In the genomic region with DNA sequence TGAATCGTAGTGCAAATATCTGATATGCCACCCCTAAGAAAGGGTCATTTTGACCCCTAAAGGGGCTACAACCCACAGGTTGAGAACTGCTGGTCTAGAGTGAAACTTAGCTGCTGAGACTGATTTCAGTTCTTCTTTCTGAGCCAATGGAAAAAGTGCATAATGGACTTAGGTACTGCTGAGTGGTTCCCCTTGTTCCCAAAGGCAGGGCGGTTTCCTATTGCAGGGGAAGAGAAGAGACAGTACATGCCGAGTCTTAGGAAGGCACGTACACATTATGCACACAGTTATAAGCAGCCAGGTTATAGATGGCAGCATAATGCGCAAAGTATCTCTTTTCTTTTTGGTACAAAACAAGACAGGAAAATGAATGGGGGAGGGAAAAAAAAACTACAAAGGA, we compare ENCODE assay signal across 25 mouse cellular contexts. TPM values are rescaled to one million over a fixed set of nuclear protein-coding genes. Genes with fewer than 3 reads are reported as not detected.
"Had no signal": no experiment of that assay in that cellular context is flagged by ENCODE, and none has a peak within 500 bp of the region (broad histone marks: within the 10 kb centered on the region; RNA-seq: fewer than 3 reads in every experiment).

No protein-coding gene starts in this region.

- H3K27ac ChIP-seq: heart, embryonic 13.5 days; heart, embryonic 15.5 days; hindbrain, embryonic 13.5 days; hindbrain, embryonic 15.5 days; hindbrain, postnatal 0 days; kidney, embryonic 15.5 days; kidney, postnatal 0 days; left cerebral cortex, adult 2 months; limb, embryonic 10.5 days; limb, embryonic 12.5 days; liver, embryonic 12.5 days; liver, embryonic 14.5 days had no signal

- H3K36me3 ChIP-seq: heart, embryonic 13.5 days; heart, embryonic 15.5 days; hindbrain, embryonic 13.5 days; hindbrain, embryonic 15.5 days; kidney, embryonic 15.5 days; limb, embryonic 10.5 days; limb, embryonic 12.5 days; liver, embryonic 12.5 days had no signal

- H3K9ac ChIP-seq: heart, embryonic 13.5 days; heart, embryonic 15.5 days; hindbrain, embryonic 13.5 days; hindbrain, embryonic 15.5 days; kidney, embryonic 15.5 days; limb, embryonic 12.5 days; liver, embryonic 12.5 days; liver, embryonic 14.5 days had no signal

- H3K27me3 ChIP-seq: heart, embryonic 13.5 days; heart, embryonic 15.5 days; hindbrain, embryonic 13.5 days; hindbrain, embryonic 15.5 days; limb, embryonic 12.5 days had no signal

- DNase-seq: gastrocnemius, postnatal 14 days; gastrocnemius, postnatal 36 days; heart, adult 18-20 months; heart, postnatal 14 days; heart, postnatal 36 days; kidney, adult 11 months; kidney, adult 2 months; kidney, adult 9 months; kidney, postnatal 14 days; kidney, postnatal 36 days; layer of hippocampus, adult 9-11 months had no signal

- H3K4me2 ChIP-seq: heart, embryonic 11.5 days; heart, embryonic 13.5 days; heart, embryonic 15.5 days; hindbrain, embryonic 13.5 days; hindbrain, embryonic 15.5 days; kidney, embryonic 15.5 days; limb, embryonic 12.5 days; liver, embryonic 12.5 days had no signal

- H3K4me3 ChIP-seq: heart, embryonic 13.5 days; heart, embryonic 15.5 days; hindbrain, embryonic 13.5 days; hindbrain, embryonic 15.5 days; kidney, embryonic 15.5 days; left cerebral cortex, adult 2 months; limb, embryonic 10.5 days; limb, embryonic 12.5 days; liver, embryonic 12.5 days had no signal

- H3K9me3 ChIP-seq: heart, embryonic 13.5 days; heart, embryonic 15.5 days; hindbrain, embryonic 13.5 days; hindbrain, embryonic 15.5 days; kidney, embryonic 15.5 days; limb, embryonic 10.5 days; liver, embryonic 12.5 days had no signal

- ATAC-seq: hindbrain, postnatal 0 days; intestine, embryonic 16.5 days; liver, embryonic 12.5 days had no signal

- H3K4me1 ChIP-seq: heart, embryonic 13.5 days; liver, embryonic 12.5 days had no signal

RNA-seq across cellular contexts. Expression of a gene that starts 13.1 kb away (rescaled TPM):
- total RNA-seq: heart, adult 18-20 months; heart, postnatal 14 days; heart, postnatal 36 days had no signal
